Mouse (Mus musculus): Measurements from ENCODE around the gene Paqr4.

GRCm38 (mm10) chr17:23757581-23757980, 16.9 kb upstream of the Paqr4 start:
- TF ChIP-seq CTCF (IDR thresholded peaks at IDR 0.05; ENCODE audit: control insufficient read depth, insufficient read depth, insufficient replicate concordance, low read depth, low read length) (no peak), POLR2A (IDR thresholded peaks at IDR 0.05; ENCODE audit: control insufficient read depth, low read depth, low read length) (no peak)
